ENCODE assay signal across 27 mouse cellular contexts in the genomic region with DNA sequence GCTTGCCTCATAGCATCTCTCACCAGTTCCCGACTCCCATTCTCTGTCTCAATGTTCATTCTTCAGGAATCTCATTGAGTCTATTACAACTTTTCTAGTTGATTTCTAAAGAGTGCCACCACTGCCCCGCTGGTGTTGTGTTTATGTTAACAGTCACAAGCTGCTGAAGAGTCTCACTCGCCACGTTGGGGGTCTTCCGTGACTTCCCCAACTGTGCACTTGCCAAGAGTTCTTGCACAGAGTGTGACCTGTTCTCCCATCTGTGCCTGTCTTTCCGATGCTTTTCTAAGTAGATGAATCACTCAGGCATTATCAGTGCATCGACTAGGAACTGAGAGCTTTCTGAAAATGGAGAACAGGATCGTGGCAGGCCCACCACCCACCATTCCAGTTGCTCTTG. TPM values are rescaled to one million over a fixed set of nuclear protein-coding genes. Genes with fewer than 3 reads are reported as not detected.
"Had no signal": no experiment of that assay in that cellular context is flagged by ENCODE, and none has a peak within 500 bp of the region (broad histone marks: within the 10 kb centered on the region; RNA-seq: fewer than 3 reads in every experiment).

No protein-coding gene starts in this region.

- H3K27ac ChIP-seq: gastrocnemius, adult 2 months; heart, adult 2 months; hindbrain, embryonic 10.5 days; hindbrain, embryonic 12.5 days; hindbrain, embryonic 14.5 days; intestine, embryonic 15.5 days; layer of hippocampus, adult 2 months; left cerebral cortex, adult 2 months; limb, embryonic 10.5 days; limb, embryonic 12.5 days; liver, embryonic 13.5 days had no signal

- ATAC-seq: hindbrain, embryonic 16.5 days; inflammation-experienced regulatory T-cells, adult 6 months; intestine, embryonic 15.5 days; intestine, postnatal 0 days had no signal

- H3K9me3 ChIP-seq: heart, embryonic 12.5 days; intestine, embryonic 15.5 days; limb, embryonic 10.5 days; liver, embryonic 13.5 days had no signal

- H3K4me2 ChIP-seq: heart, embryonic 12.5 days; hindbrain, embryonic 12.5 days; hindbrain, embryonic 14.5 days; intestine, embryonic 15.5 days; limb, embryonic 12.5 days; liver, embryonic 13.5 days had no signal

- H3K27me3 ChIP-seq: hindbrain, embryonic 12.5 days; intestine, embryonic 15.5 days had no signal

- H3K36me3 ChIP-seq: heart, embryonic 12.5 days; hindbrain, embryonic 10.5 days; hindbrain, embryonic 12.5 days; intestine, embryonic 15.5 days; limb, embryonic 10.5 days; limb, embryonic 12.5 days had no signal

- H3K9ac ChIP-seq: heart, embryonic 12.5 days; hindbrain, embryonic 12.5 days; hindbrain, embryonic 14.5 days; intestine, embryonic 15.5 days; limb, embryonic 12.5 days; liver, embryonic 13.5 days had no signal

- H3K4me3 ChIP-seq: gastrocnemius, adult 2 months; heart, adult 2 months; heart, embryonic 12.5 days; hindbrain, embryonic 10.5 days; hindbrain, embryonic 12.5 days; intestine, embryonic 15.5 days; layer of hippocampus, adult 2 months; left cerebral cortex, adult 2 months; limb, embryonic 10.5 days; limb, embryonic 12.5 days; liver, embryonic 13.5 days had no signal

- DNase-seq: gastrocnemius, adult 2 months; gastrocnemius, postnatal 10 days; gastrocnemius, postnatal 25 days; heart, adult 2 months; heart, postnatal 10 days; heart, postnatal 4 days; kidney, adult 18-20 months; kidney, adult 8-10 months; kidney, postnatal 10 days; kidney, postnatal 25 days; kidney, postnatal 4 days; liver; liver, embryonic 13.5 days had no signal

RNA-seq across cellular contexts. Expression of a gene that starts 3.0 kb away (rescaled TPM):
- total RNA-seq: granulocyte monocyte progenitor cell, adult 5-6 weeks had no signal
- polyA plus RNA-seq: hindbrain, embryonic 10.5 days; inflammation-experienced regulatory T-cells, adult 6 months; limb, embryonic 10.5 days had no signal

RNA-seq across cellular contexts. Expression of a gene that starts 41.6 kb away (rescaled TPM):
- polyA plus RNA-seq: heart, embryonic 14.5 days; hindbrain, embryonic 10.5 days; hindbrain, embryonic 16.5 days had no signal
